Mouse (Mus musculus): ENCODE measurements around the gene Plcb4. TPM values are rescaled to one million over a fixed set of nuclear protein-coding genes. Genes with fewer than 3 reads are reported as not detected.

The Plcb4 gene
- polyA plus RNA-seq, 1 experiment from 2014 or later = 11.0 TPM

- Histone ChIP-seq H3K27ac (replicated peaks; ENCODE audit: low read depth, low read length) (no peak overlapping the region), H3K9ac (replicated peaks; ENCODE audit: low read length) (no peak overlapping the region), H3K4me3 (ENCODE audit: low read depth, low read length) (no peak overlapping the region), H3K27me3 (ENCODE audit: control insufficient read depth, insufficient read depth, low read length) (no peaks in the 10 kb centered on the region), H3K9me3 (replicated peaks; ENCODE audit: control insufficient read depth, low read length) (no peaks in the 10 kb centered on the region), H3K4me2 (ENCODE audit: low read depth, low read length) (no peak overlapping the region), H3K4me1 (ENCODE audit: control insufficient read depth, insufficient read depth, low read length) (no peaks in the 10 kb centered on the region), H3K36me3 (replicated peaks; ENCODE audit: control insufficient read depth, insufficient read depth, low read depth, low read length) (no peaks in the 10 kb centered on the region)
- ATAC-seq (replicated peaks; ENCODE audit: insufficient number of reproducible peaks, low FRiP score, low TSS enrichment, low read depth) (no peak), DNase-seq (ENCODE audit: low spot score) (no peak)
- 75% methylated on average over 6 of the region's 6 CpGs for WGBS
Observed at GRCm38 (mm10) chr2:135656586-135656985, 2.2 kb upstream of the Plcb4 start.

GRCm38 (mm10) chr2:135659391-135660180 is 775 bp downstream of the Plcb4 start:
- Histone ChIP-seq H3K27ac (replicated peaks; ENCODE audit: low read depth, low read length) (peak overlapping the region; percentile 97), H3K4me1 (ENCODE audit: control insufficient read depth, insufficient read depth, low read length) (no peaks in the 10 kb centered on the region), H3K9me3 (replicated peaks; ENCODE audit: control insufficient read depth, low read length) (no peaks in the 10 kb centered on the region), H3K36me3 (replicated peaks; ENCODE audit: control insufficient read depth, insufficient read depth, low read depth, low read length) (no peaks in the 10 kb centered on the region), H3K4me2 (ENCODE audit: low read depth, low read length) (peak overlapping the region; percentile 81), H3K27me3 (ENCODE audit: control insufficient read depth, insufficient read depth, low read length) (no peaks in the 10 kb centered on the region), H3K9ac (replicated peaks; ENCODE audit: low read length) (peak overlapping the region; percentile 95), H3K4me3 (ENCODE audit: low read depth, low read length) (peak overlapping the region; percentile 78)
- ATAC-seq (replicated peaks; ENCODE audit: insufficient number of reproducible peaks, low FRiP score, low TSS enrichment, low read depth) = peak; percentile 14
- peak; percentile 67 for DNase-seq (ENCODE audit: low spot score)
- under 1% methylated on average over 39 of the region's 97 CpGs for WGBS

- DNase-seq (ENCODE audit: low spot score) = no peak
- H3K4me1 ChIP-seq (ENCODE audit: control insufficient read depth, insufficient read depth, low read length) = no peaks in the 10 kb centered on the region
- H3K9ac ChIP-seq (replicated peaks; ENCODE audit: low read length) = no peak overlapping the region
- H3K4me3 ChIP-seq (ENCODE audit: low read depth, low read length) = no peak overlapping the region
- no peak for ATAC-seq (replicated peaks; ENCODE audit: insufficient number of reproducible peaks, low FRiP score, low TSS enrichment, low read depth)
- no peak overlapping the region for H3K27ac ChIP-seq (replicated peaks; ENCODE audit: low read depth, low read length)
- H3K36me3 ChIP-seq (replicated peaks; ENCODE audit: control insufficient read depth, insufficient read depth, low read depth, low read length) = no peaks in the 10 kb centered on the region
- no peaks in the 10 kb centered on the region for H3K9me3 ChIP-seq (replicated peaks; ENCODE audit: control insufficient read depth, low read length)
- WGBS = 66% methylated on average over 4 of the region's 4 CpGs
- no peak overlapping the region for H3K4me2 ChIP-seq (ENCODE audit: low read depth, low read length)
- H3K27me3 ChIP-seq (ENCODE audit: control insufficient read depth, insufficient read depth, low read length) = no peaks in the 10 kb centered on the region
Observed at GRCm38 (mm10) chr2:135660816-135661215, 2.0 kb downstream of the Plcb4 start.

GRCm38 (mm10) chr2:135663785-135664184 is 5.0 kb downstream of the Plcb4 start:
- H3K4me2 ChIP-seq (ENCODE audit: low read depth, low read length) = no peak overlapping the region
- no peak overlapping the region for H3K4me3 ChIP-seq (ENCODE audit: low read depth, low read length)
- 82% methylated on average over 1 of the region's 1 CpGs for whole genome bisulfite sequencing
- ATAC-seq (replicated peaks; ENCODE audit: insufficient number of reproducible peaks, low FRiP score, low TSS enrichment, low read depth) (no peak), DNase-seq (ENCODE audit: low spot score) (no peak)
- H3K27me3 ChIP-seq (ENCODE audit: control insufficient read depth, insufficient read depth, low read length) = no peaks in the 10 kb centered on the region
- no peaks in the 10 kb centered on the region for H3K36me3 ChIP-seq (replicated peaks; ENCODE audit: control insufficient read depth, insufficient read depth, low read depth, low read length)
- no peaks in the 10 kb centered on the region for H3K9me3 ChIP-seq (replicated peaks; ENCODE audit: control insufficient read depth, low read length)
- H3K27ac ChIP-seq (replicated peaks; ENCODE audit: low read depth, low read length) = no peak overlapping the region
- H3K4me1 ChIP-seq (ENCODE audit: control insufficient read depth, insufficient read depth, low read length) = no peaks in the 10 kb centered on the region
- no peak overlapping the region for H3K9ac ChIP-seq (replicated peaks; ENCODE audit: low read length)

- ATAC-seq (replicated peaks; ENCODE audit: insufficient number of reproducible peaks, low FRiP score, low TSS enrichment, low read depth) (no peak), DNase-seq (ENCODE audit: low spot score) (no peak)
- no peak overlapping the region for H3K27ac ChIP-seq (replicated peaks; ENCODE audit: low read depth, low read length)
- no peak overlapping the region for H3K9ac ChIP-seq (replicated peaks; ENCODE audit: low read length)
- H3K4me3 ChIP-seq (ENCODE audit: low read depth, low read length) = no peak overlapping the region
- no peaks in the 10 kb centered on the region for H3K9me3 ChIP-seq (replicated peaks; ENCODE audit: control insufficient read depth, low read length)
- 90% methylated on average over 2 of the region's 2 CpGs for WGBS
- H3K4me2 ChIP-seq (ENCODE audit: low read depth, low read length) = no peak overlapping the region
- no peaks in the 10 kb centered on the region for H3K4me1 ChIP-seq (ENCODE audit: control insufficient read depth, insufficient read depth, low read length)
- no peaks in the 10 kb centered on the region for H3K36me3 ChIP-seq (replicated peaks; ENCODE audit: control insufficient read depth, insufficient read depth, low read depth, low read length)
- H3K27me3 ChIP-seq (ENCODE audit: control insufficient read depth, insufficient read depth, low read length) = no peaks in the 10 kb centered on the region
Observed at GRCm38 (mm10) chr2:135667496-135667895, 8.7 kb downstream of the Plcb4 start.

GRCm38 (mm10) chr2:135672459-135673104 is 13.8 kb downstream of the Plcb4 start:
- DNase-seq (ENCODE audit: low spot score) = no peak
- 75% methylated on average over 10 of the region's 10 CpGs for WGBS

GRCm38 (mm10) chr2:135673649-135674048 is 14.8 kb downstream of the Plcb4 start:
- H3K36me3 ChIP-seq (replicated peaks; ENCODE audit: control insufficient read depth, insufficient read depth, low read depth, low read length) = no peaks in the 10 kb centered on the region
- no peak overlapping the region for H3K27ac ChIP-seq (replicated peaks; ENCODE audit: low read depth, low read length)
- ATAC-seq (replicated peaks; ENCODE audit: insufficient number of reproducible peaks, low FRiP score, low TSS enrichment, low read depth) (no peak), DNase-seq (ENCODE audit: low spot score) (no peak)
- H3K4me1 ChIP-seq (ENCODE audit: control insufficient read depth, insufficient read depth, low read length) = no peaks in the 10 kb centered on the region
- H3K4me3 ChIP-seq (ENCODE audit: low read depth, low read length) = no peak overlapping the region
- no peak overlapping the region for H3K4me2 ChIP-seq (ENCODE audit: low read depth, low read length)
- no peaks in the 10 kb centered on the region for H3K9me3 ChIP-seq (replicated peaks; ENCODE audit: control insufficient read depth, low read length)
- no peak overlapping the region for H3K9ac ChIP-seq (replicated peaks; ENCODE audit: low read length)
- 88% methylated on average over 8 of the region's 8 CpGs for WGBS
- no peaks in the 10 kb centered on the region for H3K27me3 ChIP-seq (ENCODE audit: control insufficient read depth, insufficient read depth, low read length)

More at GRCm38 (mm10) chr2:135672459-135673104, 13.8 kb downstream of the Plcb4 start:
- Histone ChIP-seq H3K36me3 (replicated peaks; ENCODE audit: control insufficient read depth, insufficient read depth, low read depth, low read length) (no peaks in the 10 kb centered on the region), H3K27ac (replicated peaks; ENCODE audit: low read depth, low read length) (no peak overlapping the region), H3K4me3 (ENCODE audit: low read depth, low read length) (no peak overlapping the region), H3K27me3 (ENCODE audit: control insufficient read depth, insufficient read depth, low read length) (no peaks in the 10 kb centered on the region), H3K4me1 (ENCODE audit: control insufficient read depth, insufficient read depth, low read length) (no peaks in the 10 kb centered on the region), H3K9me3 (replicated peaks; ENCODE audit: control insufficient read depth, low read length) (no peaks in the 10 kb centered on the region), H3K4me2 (ENCODE audit: low read depth, low read length) (no peak overlapping the region), H3K9ac (replicated peaks; ENCODE audit: low read length) (no peak overlapping the region)
- ATAC-seq (replicated peaks; ENCODE audit: insufficient number of reproducible peaks, low FRiP score, low TSS enrichment, low read depth) = no peak

GRCm38 (mm10) chr2:135675284-135675683 is 16.5 kb downstream of the Plcb4 start:
- Histone ChIP-seq H3K9me3 (replicated peaks; ENCODE audit: control insufficient read depth, low read length) (no peaks in the 10 kb centered on the region), H3K27ac (replicated peaks; ENCODE audit: low read depth, low read length) (no peak overlapping the region), H3K9ac (replicated peaks; ENCODE audit: low read length) (no peak overlapping the region), H3K4me3 (ENCODE audit: low read depth, low read length) (no peak overlapping the region), H3K36me3 (replicated peaks; ENCODE audit: control insufficient read depth, insufficient read depth, low read depth, low read length) (no peaks in the 10 kb centered on the region), H3K4me2 (ENCODE audit: low read depth, low read length) (no peak overlapping the region), H3K4me1 (ENCODE audit: control insufficient read depth, insufficient read depth, low read length) (no peaks in the 10 kb centered on the region), H3K27me3 (ENCODE audit: control insufficient read depth, insufficient read depth, low read length) (no peaks in the 10 kb centered on the region)
- DNase-seq (ENCODE audit: low spot score) (no peak), ATAC-seq (replicated peaks; ENCODE audit: insufficient number of reproducible peaks, low FRiP score, low TSS enrichment, low read depth) (no peak)
- WGBS = 91% methylated on average over 5 of the region's 5 CpGs

Measured in embryonic facial prominence, embryonic 11.5 days (tissue).